Mouse (Mus musculus) ES-E14 (cell line): ENCODE results near the gene Stk38l.

ENCODE experiments used
- CHD2 ChIP-seq: IDR thresholded peaks from 2 replicates; pipeline ENCODE4 v1.6.1; 2014; ENCODE audit warnings: mild to moderate bottlenecking, low read depth, low read length, inconsistent platforms
- MAFK ChIP-seq: IDR thresholded peaks from 2 replicates; pipeline ENCODE4 v1.6.1; 2014; ENCODE audit warnings: mild to moderate bottlenecking, low read depth, low read length, inconsistent platforms; ENCODE audit not compliant: insufficient read depth
- ZNF384 ChIP-seq: IDR thresholded peaks from 2 replicates; pipeline ENCODE4 v1.6.1; 2012; ENCODE audit warnings: low read depth, low read length, inconsistent platforms

DNA sequence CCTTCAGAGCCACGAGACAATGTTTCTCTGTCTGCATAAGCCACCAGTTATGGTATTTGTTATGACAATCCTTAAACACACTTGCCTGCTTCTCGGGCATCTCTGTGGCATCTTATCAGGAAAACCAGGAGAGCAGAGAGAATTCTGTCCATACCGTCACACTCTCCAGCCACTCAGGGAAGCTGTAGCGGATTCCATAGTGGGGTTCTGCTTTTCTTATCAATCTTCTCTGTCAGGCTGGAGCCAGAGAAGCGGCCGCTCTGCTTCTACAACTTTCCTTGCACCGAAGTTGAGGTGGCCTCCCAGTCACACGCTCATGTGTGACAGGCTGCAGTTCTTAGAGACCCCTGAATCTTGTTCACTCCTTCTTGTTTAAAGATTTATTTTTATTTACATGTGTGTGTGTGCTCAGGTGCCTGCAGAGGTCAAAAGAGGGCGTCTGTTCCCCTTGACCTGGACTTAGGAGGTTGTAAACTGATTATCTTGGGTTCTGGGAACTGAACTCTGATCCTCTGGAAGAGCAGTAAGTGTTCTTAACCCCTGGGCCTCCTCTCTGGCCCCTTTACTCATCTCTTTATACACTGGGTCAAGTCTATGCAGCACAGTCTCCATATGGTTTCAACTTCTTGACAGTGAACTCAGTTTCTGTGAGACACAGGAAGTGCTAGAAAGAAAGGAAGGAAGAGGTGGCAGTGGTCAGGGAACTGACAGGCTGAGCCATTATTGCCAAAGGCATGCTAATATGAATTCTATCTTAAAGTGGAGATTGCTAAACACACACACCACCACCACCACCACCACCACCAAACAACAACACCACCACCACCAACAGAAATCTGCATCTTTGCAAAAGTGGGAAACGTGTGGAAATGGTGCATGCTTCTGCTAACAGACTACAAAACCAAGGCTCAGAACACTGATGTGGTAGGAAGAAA, 46.4 kb upstream of the Stk38l start:
- TF ChIP-seq CHD2 = no peak
- TF ChIP-seq MAFK = no peak
- TF ChIP-seq ZNF384 = no peak
